Mouse (Mus musculus): ENCODE measurements at regions not wholly inside any gene's neighbourhood (a gene's known extent, or its start where the extent isn't known, plus 50 kb on each side); places are given as distances from the start of the nearest gene placed in this dataset.

GRCm38 (mm10) chr8:126728135-126728534 is 134.3 kb upstream of the Irf2bp2 start:
- TF ChIP-seq CTCF (IDR thresholded peaks at IDR 0.05; ENCODE audit: low read depth, low read length) (no peak), EP300 (IDR thresholded peaks at IDR 0.05; ENCODE audit: insufficient read depth, low read depth, low read length) (no peak)
